Mouse (Mus musculus): ENCODE measurements at regions not wholly inside any gene's neighbourhood (a gene's known extent, or its start where the extent isn't known, plus 50 kb on each side); places are given as distances from the start of the nearest gene placed in this dataset.

- TF ChIP-seq MEF2A (IDR thresholded peaks at IDR 0.05; ENCODE audit: borderline replicate concordance, low read depth, low read length): no peak
- TF ChIP-seq CTCF (conservative IDR thresholded peaks at IDR 0.05 in 1 of 2, IDR thresholded peaks at IDR 0.05 in 1 of 2; ENCODE audit: low read depth in 2 of 2, low read length in 2 of 2): no peak
- TF ChIP-seq RAD21 (IDR thresholded peaks at IDR 0.05; ENCODE audit: low read depth, low read length): no peak
- TF ChIP-seq POLR2A (IDR thresholded peaks at IDR 0.05; ENCODE audit: low read depth, low read length): no peak
- TF ChIP-seq USF2 (conservative IDR thresholded peaks at IDR 0.05; ENCODE audit: low read depth, low read length): no peak
- TF ChIP-seq ZMIZ1 (IDR thresholded peaks at IDR 0.05; ENCODE audit: low read depth, low read length): no peak
- no peak for TF ChIP-seq ZC3H11A (IDR thresholded peaks at IDR 0.05; ENCODE audit: low read depth, low read length)
- TF ChIP-seq HCFC1 (IDR thresholded peaks at IDR 0.05; ENCODE audit: low read depth, low read length): no peak
- no peak for TF ChIP-seq NRF1 (IDR thresholded peaks at IDR 0.05; ENCODE audit: low read depth, low read length)
- no peak for TF ChIP-seq UBTF (IDR thresholded peaks at IDR 0.05; ENCODE audit: low read depth, low read length)
- TF ChIP-seq SIN3A (IDR thresholded peaks at IDR 0.05; ENCODE audit: low read length): no peak
- TF ChIP-seq ELF1 (IDR thresholded peaks at IDR 0.05; ENCODE audit: low read depth, low read length): no peak
- no peak for TF ChIP-seq EP300 (IDR thresholded peaks at IDR 0.05; ENCODE audit: low read length)
Measured at GRCm38 (mm10) chr16:70754228-70754627, 440.5 kb downstream of the Gbe1 start.
